Mouse (Mus musculus): Measurements from ENCODE around the gene Fmo3.

DNA sequence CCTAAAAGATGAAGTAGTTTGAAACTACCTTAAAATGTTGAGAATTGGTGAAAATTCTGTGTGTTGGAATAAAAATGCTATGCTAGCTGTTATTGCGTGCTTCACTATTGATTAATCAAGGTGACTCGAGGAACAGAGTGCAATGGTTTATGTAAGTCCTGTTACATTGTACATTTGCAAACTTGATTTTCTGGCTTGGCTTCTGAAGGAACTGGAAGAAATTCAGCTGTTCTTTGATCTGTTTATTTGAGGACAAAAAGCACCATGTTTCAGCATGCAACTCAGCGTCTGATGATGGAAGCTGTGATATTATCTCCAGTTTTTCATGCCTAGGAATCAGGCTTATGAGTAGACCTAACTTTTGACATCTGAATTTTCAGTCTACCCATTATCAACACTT is 3.2 kb upstream of the Fmo3 start:
- TF ChIP-seq CTCF (IDR thresholded peaks at IDR 0.05; ENCODE audit: insufficient read depth, low read depth, low read length) (no peak), POLR2A (IDR thresholded peaks at IDR 0.05; ENCODE audit: insufficient read depth, low read depth, low read length) (no peak)

Measured in olfactory bulb, adult 2 months (tissue).